Mouse (Mus musculus) liver, embryonic 14.5 days (tissue): ENCODE results near the gene Vill. TPM values are rescaled to one million over a fixed set of nuclear protein-coding genes. Genes with fewer than 3 reads are reported as not detected.

Experiments
- ATAC-seq: fragments of 200-750 bp; cut with Nextera tagmentation; 2 replicates; pipeline ENCODE4 v1.8.0; 2017; ENCODE audit warnings: moderate number of reproducible peaks, mild to moderate bottlenecking, moderate library complexity; ENCODE audit not compliant: insufficient read depth
- DNase-seq, 3 experiments: peaks; one replicate each; pipeline ENCODE4 v3.0.0-alpha.2; 2012 to 2013; ENCODE audit warnings: low read depth in 3 of 3, low spot score in 3 of 3
- H3K27ac ChIP-seq: fragments of 300-500 bp; sonication (generic); 2 replicates; pipeline ENCODE4 v1.5.1; 2014; ENCODE audit warnings: moderate library complexity, mild to moderate bottlenecking, control low read depth, inconsistent platforms
- H3K27me3 ChIP-seq: fragments of 300-500 bp; sonication (generic); 2 replicates; pipeline ENCODE4 v1.6.1; 2014; ENCODE audit warnings: mild to moderate bottlenecking, low read length, moderate library complexity; ENCODE audit not compliant: control insufficient read depth, insufficient read depth
- H3K36me3 ChIP-seq: fragments of 300-500 bp; sonication (generic); replicated peaks from 2 replicates; pipeline ENCODE4 v1.6.1; 2014; ENCODE audit warnings: low read depth; ENCODE audit not compliant: control insufficient read depth, insufficient read depth
- H3K4me1 ChIP-seq, 2 experiments: fragments of 200-500 bp in 1 of 2; fragments of 300-500 bp in 1 of 2; sonication (generic) in 1 of 2; replicated peaks; 2 replicates each; pipeline ENCODE4 v1.6.1; 2012 to 2014; ENCODE audit warnings: antibody characterized with exemption in 1 of 2, inconsistent platforms in 1 of 2, low read length in 1 of 2; ENCODE audit not compliant: control insufficient read depth in 2 of 2, insufficient read depth in 2 of 2
- H3K4me2 ChIP-seq: fragments of 300-500 bp; sonication (generic); 2 replicates; pipeline ENCODE4 v1.6.1; 2014; ENCODE audit warnings: low read depth, mild to moderate bottlenecking, control low read depth, moderate library complexity
- H3K4me3 ChIP-seq, 2 experiments: fragments of 200-500 bp in 1 of 2; fragments of 300-500 bp in 1 of 2; sonication (generic) in 1 of 2; 2 replicates each; pipeline ENCODE4 v1.5.1; 2012 to 2014; ENCODE audit warnings: low read depth in 2 of 2, low read length in 2 of 2, mild to moderate bottlenecking in 2 of 2, control low read depth in 1 of 2, inconsistent platforms in 1 of 2, moderate library complexity in 1 of 2; ENCODE audit not compliant: insufficient read depth in 1 of 2
- H3K9ac ChIP-seq: fragments of 300-500 bp; sonication (generic); replicated peaks from 2 replicates; pipeline ENCODE4 v1.6.1; 2014; ENCODE audit warnings: mild to moderate bottlenecking, control low read depth, moderate library complexity
- H3K9me3 ChIP-seq: fragments of 300-500 bp; sonication (generic); 2 replicates; pipeline ENCODE4 v1.6.1; 2016; ENCODE audit warnings: low read length, mixed read lengths; ENCODE audit not compliant: control insufficient read depth
- CTCF ChIP-seq: IDR thresholded peaks from 2 replicates; pipeline ENCODE4 v1.5.1; 2016; ENCODE audit warnings: antibody characterized with exemption, low read depth, control low read depth
- EP300 ChIP-seq: IDR thresholded peaks from 2 replicates; pipeline ENCODE4 v1.6.1; 2016; ENCODE audit warnings: antibody characterized with exemption, low read depth
- WGBS: fragments of 180-500 bp; shearing (Covaris S2); extraction: QIAGEN DNeasy Blood & Tissue Kit; methylation state at CpG from one replicate; pipeline ENCODE4 v1.1.7; 2014; ENCODE audit not compliant: insufficient replicate concordance; 5-methylcytosine and 5-hydroxymethylcytosine counted together
- microRNA-seq: library from miRNA; unstranded; fragments of <30 nt; microRNA quantifications from one replicate; pipeline ENCODE4, GENCODE M21; 2016
- polyA plus RNA-seq, 2 experiments: library from polyadenylated mRNA; depleted of rRNA in 1 of 2; stranded (reverse) in 1 of 2; unstranded in 1 of 2; fragments of >200 nt; fragmentation: Nextera tagmentation in 1 of 2; extraction: Ambion mirVana in 1 of 2; gene quantifications; 2 replicates each; pipeline versions ENCODE4 v1.2.1 to v1.2.3; 2012 to 2014

The Vill gene
- polyA plus RNA-seq, 2 experiments = 7.4 to 9.7 TPM

GRCm38 (mm10) chr9:119114911-119115310, 62.3 kb downstream of the Vill start:
- Histone ChIP-seq H3K27ac (no peak overlapping the region), H3K4me2 (no peak overlapping the region), H3K4me3 (no peak overlapping the region), H3K9ac (no peak overlapping the region), H3K4me1 (no peaks in the 10 kb centered on the region), H3K9me3 (no peaks in the 10 kb centered on the region), H3K27me3 (no peaks in the 10 kb centered on the region), H3K36me3 (no peaks in the 10 kb centered on the region)
- 72% methylated on average over 17 of the region's 17 CpGs for WGBS
- no peak for TF ChIP-seq EP300
- no peak for TF ChIP-seq CTCF
- no peak for ATAC-seq
- DNase-seq = no peak

- no peak overlapping the region for H3K9ac ChIP-seq
- H3K36me3 ChIP-seq = no peaks in the 10 kb centered on the region
- no peak overlapping the region for H3K4me2 ChIP-seq
- DNase-seq (no peak), ATAC-seq (no peak)
- no peak overlapping the region for H3K4me3 ChIP-seq
- H3K27ac ChIP-seq = no peak overlapping the region
- 72% methylated on average over 19 of the region's 19 CpGs for WGBS
- TF ChIP-seq EP300 (no peak), CTCF (no peak)
- H3K27me3 ChIP-seq = no peaks in the 10 kb centered on the region
- H3K9me3 ChIP-seq = no peaks in the 10 kb centered on the region
- no peaks in the 10 kb centered on the region for H3K4me1 ChIP-seq
Observed at GRCm38 (mm10) chr9:119119409-119120167, 67.0 kb downstream of the Vill start.

- Histone ChIP-seq H3K27me3 (no peaks in the 10 kb centered on the region), H3K4me2 (no peak overlapping the region), H3K27ac (no peak overlapping the region), H3K4me3 (no peak overlapping the region), H3K9ac (no peak overlapping the region), H3K4me1 (no peaks in the 10 kb centered on the region), H3K36me3 (no peaks in the 10 kb centered on the region), H3K9me3 (no peaks in the 10 kb centered on the region)
- 30% methylated on average over 3 of the region's 3 CpGs for WGBS
- ATAC-seq = no peak
- no peak for TF ChIP-seq EP300
- TF ChIP-seq CTCF = no peak
- DNase-seq = no peak
Observed at GRCm38 (mm10) chr9:119120168-119120560, 67.6 kb downstream of the Vill start.

Small RNA genes within 50 kb of the gene (microRNA-seq; reads per million reads assigned to microRNA genes)
- 22.4 reads per million, percentile 31 among the genes with 10 or more reads in this experiment for gene Mir26a-1

Other genes starting within 250 kb of the Vill start
- 3.3 and 3.6 TPM in 2 replicates for gene Ctdspl, start 126.3 kb upstream of the Vill start, polyA plus RNA-seq (2012; rRNA removed)
- 2.3 and 3.2 TPM in 2 replicates for gene Ctdspl, start 126.3 kb upstream of the Vill start, polyA plus RNA-seq (2014; fragmentation: Nextera tagmentation; extraction: Ambion mirVana)
- 0.97 and 1.1 TPM in 2 replicates for gene Plcd1, start 40.7 kb downstream of the Vill start, polyA plus RNA-seq (2012; rRNA removed)
- 0.95 and 1.2 TPM in 2 replicates for gene Plcd1, start 40.7 kb downstream of the Vill start, polyA plus RNA-seq (2014; fragmentation: Nextera tagmentation; extraction: Ambion mirVana)
- gene Dlec1, start 49.7 kb downstream of the Vill start, polyA plus RNA-seq (2012; rRNA removed) = 0.04 and 0.06 TPM in 2 replicates
- 0.04 TPM in 1 of 2 replicates, not detected in the other for gene Dlec1, start 49.7 kb downstream of the Vill start, polyA plus RNA-seq (2014; fragmentation: Nextera tagmentation; extraction: Ambion mirVana)
- gene Acaa1b, start 104.3 kb downstream of the Vill start, polyA plus RNA-seq (2012; rRNA removed) = 3.9 and 4.2 TPM in 2 replicates
- 6.7 and 7.0 TPM in 2 replicates for gene Acaa1b, start 104.3 kb downstream of the Vill start, polyA plus RNA-seq (2014; fragmentation: Nextera tagmentation; extraction: Ambion mirVana)
- not detected in 2 replicates for gene Gm47289, start 106.4 kb downstream of the Vill start, polyA plus RNA-seq (2012; rRNA removed)
- not detected in 2 replicates for gene Gm47289, start 106.4 kb downstream of the Vill start, polyA plus RNA-seq (2014; fragmentation: Nextera tagmentation; extraction: Ambion mirVana)
- 0.02 TPM in 2 replicates for gene Slc22a13, start 156.3 kb downstream of the Vill start, polyA plus RNA-seq (2012; rRNA removed)
- gene Slc22a13, start 156.3 kb downstream of the Vill start, polyA plus RNA-seq (2014; fragmentation: Nextera tagmentation; extraction: Ambion mirVana) = not detected in 2 replicates